Mouse (Mus musculus) stomach, embryonic 14.5 days (tissue): Measurements from ENCODE around the gene Acsm2. TPM values are rescaled to one million over a fixed set of nuclear protein-coding genes. Genes with fewer than 3 reads are reported as not detected.

Source experiments
- ATAC-seq: fragments of 200-750 bp; cut with Nextera tagmentation; 2 replicates; pipeline ENCODE4 v1.8.0; 2017; ENCODE audit warnings: low read depth, moderate TSS enrichment; ENCODE audit not compliant: insufficient number of reproducible peaks, insufficient read depth, low FRiP score
- H3K27ac ChIP-seq: fragments of 300-500 bp; sonication (generic); 2 replicates; pipeline ENCODE4 v1.5.1; 2014; ENCODE audit warnings: mild to moderate bottlenecking, low read length, moderate library complexity, mixed read lengths
- H3K27me3 ChIP-seq: fragments of 300-500 bp; sonication (generic); 2 replicates; pipeline ENCODE4 v1.6.1; 2014; ENCODE audit warnings: low read length, control low read depth, mixed read lengths; ENCODE audit not compliant: control insufficient read depth, insufficient read depth
- H3K36me3 ChIP-seq: fragments of 300-500 bp; sonication (generic); 2 replicates; pipeline ENCODE4 v1.6.1; 2014; ENCODE audit warnings: mild to moderate bottlenecking, control low read depth, low read length, moderate library complexity, mixed read lengths; ENCODE audit not compliant: control insufficient read depth, insufficient read depth
- H3K4me1 ChIP-seq: fragments of 300-500 bp; sonication (generic); 2 replicates; pipeline ENCODE4 v1.6.1; 2014; ENCODE audit warnings: low read length, control low read depth, mixed read lengths; ENCODE audit not compliant: control insufficient read depth, insufficient read depth
- H3K4me2 ChIP-seq: fragments of 300-500 bp; sonication (generic); replicated peaks from 2 replicates; pipeline ENCODE4 v1.6.1; 2014; ENCODE audit warnings: low read depth, low read length, control low read depth
- H3K4me3 ChIP-seq: fragments of 300-500 bp; sonication (generic); 2 replicates; pipeline ENCODE4 v1.5.1; 2014; ENCODE audit warnings: low read depth, low read length, control low read depth
- H3K9ac ChIP-seq: fragments of 300-500 bp; sonication (generic); replicated peaks from 2 replicates; pipeline ENCODE4 v1.6.1; 2014; ENCODE audit warnings: low read depth, mild to moderate bottlenecking, control low read depth, low read length, moderate library complexity, mixed read lengths
- H3K9me3 ChIP-seq: fragments of 300-500 bp; sonication (generic); 2 replicates; pipeline ENCODE4 v1.6.1; 2016; ENCODE audit warnings: low read depth, low read length, control low read depth; ENCODE audit not compliant: control insufficient read depth
- WGBS: fragments of 180-500 bp; shearing (Covaris S2); extraction: QIAGEN DNeasy Blood & Tissue Kit; methylation state at CpG from one replicate; pipeline ENCODE4 v1.1.7; 2014; 5-methylcytosine and 5-hydroxymethylcytosine counted together
- polyA plus RNA-seq: library from polyadenylated mRNA; unstranded; fragments of >200 nt; fragmentation: Nextera tagmentation; extraction: Ambion mirVana; gene quantifications from 2 replicates; pipeline ENCODE4 v1.2.1, GENCODE M21; 2014

Acsm2 gene
- polyA plus RNA-seq, 1 experiment from 2014 or later: not detected

- Histone ChIP-seq H3K4me1 (no peaks in the 10 kb centered on the region), H3K9me3 (no peaks in the 10 kb centered on the region), H3K9ac (no peak within 1 kb of the TSS), H3K36me3 (no peaks in the 10 kb centered on the region), H3K27me3 (no peaks in the 10 kb centered on the region), H3K27ac (no peak within 1 kb of the TSS), H3K4me3 (no peak within 1 kb of the TSS), H3K4me2 (no peak within 1 kb of the TSS)
- WGBS: 67% methylated on average over 4 of the region's 4 CpGs
- ATAC-seq: no peak
These were observed 30.8 kb upstream of the Acsm2 start, which contains the start of gene Pdilt for GRCm38 (mm10) chr7:119523389-119523788. Gene Pdilt, minus strand, starts transcription at chr7:119523489.

GRCm38 (mm10) chr7:119525881-119526281, 28.3 kb upstream of the Acsm2 start:
- ATAC-seq: no peak
- H3K4me1 ChIP-seq: no peaks in the 10 kb centered on the region

GRCm38 (mm10) chr7:119526486-119526885, 27.7 kb upstream of the Acsm2 start:
- Histone ChIP-seq H3K4me2 (no peak overlapping the region), H3K4me3 (no peak overlapping the region), H3K9me3 (no peaks in the 10 kb centered on the region), H3K9ac (no peak overlapping the region), H3K4me1 (no peaks in the 10 kb centered on the region), H3K27me3 (no peaks in the 10 kb centered on the region), H3K27ac (no peak overlapping the region), H3K36me3 (no peaks in the 10 kb centered on the region)
- no peak for ATAC-seq
- WGBS: 76% methylated on average over 13 of the region's 13 CpGs

More at GRCm38 (mm10) chr7:119525881-119526281, 28.3 kb upstream of the Acsm2 start:
- Histone ChIP-seq H3K9ac (no peak overlapping the region), H3K4me3 (no peak overlapping the region), H3K9me3 (no peaks in the 10 kb centered on the region), H3K27ac (no peak overlapping the region), H3K27me3 (no peaks in the 10 kb centered on the region), H3K36me3 (no peaks in the 10 kb centered on the region), H3K4me2 (no peak overlapping the region)
- 30% methylated on average over 2 of the region's 2 CpGs for WGBS

GRCm38 (mm10) chr7:119527135-119527534, 27.0 kb upstream of the Acsm2 start:
- Histone ChIP-seq H3K27me3 (no peaks in the 10 kb centered on the region), H3K27ac (no peak overlapping the region), H3K36me3 (no peaks in the 10 kb centered on the region), H3K4me2 (no peak overlapping the region), H3K4me3 (no peak overlapping the region), H3K9ac (no peak overlapping the region), H3K9me3 (no peaks in the 10 kb centered on the region), H3K4me1 (no peaks in the 10 kb centered on the region)
- ATAC-seq: no peak
- 95% methylated on average over 1 of the region's 1 CpGs for WGBS

GRCm38 (mm10) chr7:119527548-119527947, 26.6 kb upstream of the Acsm2 start:
- WGBS: 60% methylated on average over 2 of the region's 2 CpGs
- no peak for ATAC-seq

GRCm38 (mm10) chr7:119528617-119529016, 25.5 kb upstream of the Acsm2 start:
- no peak for ATAC-seq
- no peaks in the 10 kb centered on the region for H3K4me1 ChIP-seq
- WGBS: 72% methylated on average over 7 of the region's 7 CpGs
- H3K36me3 ChIP-seq: no peaks in the 10 kb centered on the region
- no peaks in the 10 kb centered on the region for H3K9me3 ChIP-seq
- H3K27me3 ChIP-seq: no peaks in the 10 kb centered on the region
- no peak overlapping the region for H3K9ac ChIP-seq
- H3K4me2 ChIP-seq: no peak overlapping the region
- H3K4me3 ChIP-seq: no peak overlapping the region
- no peak overlapping the region for H3K27ac ChIP-seq

More at GRCm38 (mm10) chr7:119527548-119527947, 26.6 kb upstream of the Acsm2 start:
- H3K4me2 ChIP-seq: no peak overlapping the region
- H3K27ac ChIP-seq: no peak overlapping the region
- no peaks in the 10 kb centered on the region for H3K27me3 ChIP-seq
- no peak overlapping the region for H3K9ac ChIP-seq
- H3K4me3 ChIP-seq: no peak overlapping the region
- H3K4me1 ChIP-seq: no peaks in the 10 kb centered on the region
- H3K9me3 ChIP-seq: no peaks in the 10 kb centered on the region
- H3K36me3 ChIP-seq: no peaks in the 10 kb centered on the region

GRCm38 (mm10) chr7:119532924-119533323, 21.2 kb upstream of the Acsm2 start:
- H3K27me3 ChIP-seq: no peaks in the 10 kb centered on the region
- H3K4me2 ChIP-seq: no peak overlapping the region
- H3K4me3 ChIP-seq: no peak overlapping the region
- H3K27ac ChIP-seq: no peak overlapping the region
- H3K9ac ChIP-seq: no peak overlapping the region
- H3K9me3 ChIP-seq: no peaks in the 10 kb centered on the region
- H3K36me3 ChIP-seq: no peaks in the 10 kb centered on the region
- 53% methylated on average over 1 of the region's 1 CpGs for WGBS
- H3K4me1 ChIP-seq: no peaks in the 10 kb centered on the region
- no peak for ATAC-seq

- ATAC-seq: no peak
- H3K27ac ChIP-seq: no peak overlapping the region
- H3K4me1 ChIP-seq: no peaks in the 10 kb centered on the region
- no peaks in the 10 kb centered on the region for H3K9me3 ChIP-seq
- no peaks in the 10 kb centered on the region for H3K36me3 ChIP-seq
- H3K4me2 ChIP-seq: no peak overlapping the region
- 78% methylated on average over 2 of the region's 2 CpGs for WGBS
- H3K27me3 ChIP-seq: no peaks in the 10 kb centered on the region
- H3K9ac ChIP-seq: no peak overlapping the region
- H3K4me3 ChIP-seq: no peak overlapping the region
These were observed 19.8 kb upstream of the Acsm2 start for GRCm38 (mm10) chr7:119534389-119534788.

GRCm38 (mm10) chr7:119542445-119542844, 11.7 kb upstream of the Acsm2 start:
- no peaks in the 10 kb centered on the region for H3K9me3 ChIP-seq
- H3K4me3 ChIP-seq: no peak overlapping the region
- H3K4me1 ChIP-seq: no peaks in the 10 kb centered on the region
- H3K27ac ChIP-seq: no peak overlapping the region
- ATAC-seq: no peak
- no peak overlapping the region for H3K4me2 ChIP-seq
- no peak overlapping the region for H3K9ac ChIP-seq
- WGBS: 84% methylated on average over 2 of the region's 2 CpGs
- H3K27me3 ChIP-seq: no peaks in the 10 kb centered on the region
- no peaks in the 10 kb centered on the region for H3K36me3 ChIP-seq
